Mouse (Mus musculus) layer of hippocampus, adult 11-12 months (tissue): Measurements from ENCODE around the gene Nlgn2.

Experiments used
- DNase-seq: peaks from one replicate; pipeline ENCODE4 v3.0.0; 2022; ENCODE audit warnings: low spot score

The Nlgn2 gene

DNA sequence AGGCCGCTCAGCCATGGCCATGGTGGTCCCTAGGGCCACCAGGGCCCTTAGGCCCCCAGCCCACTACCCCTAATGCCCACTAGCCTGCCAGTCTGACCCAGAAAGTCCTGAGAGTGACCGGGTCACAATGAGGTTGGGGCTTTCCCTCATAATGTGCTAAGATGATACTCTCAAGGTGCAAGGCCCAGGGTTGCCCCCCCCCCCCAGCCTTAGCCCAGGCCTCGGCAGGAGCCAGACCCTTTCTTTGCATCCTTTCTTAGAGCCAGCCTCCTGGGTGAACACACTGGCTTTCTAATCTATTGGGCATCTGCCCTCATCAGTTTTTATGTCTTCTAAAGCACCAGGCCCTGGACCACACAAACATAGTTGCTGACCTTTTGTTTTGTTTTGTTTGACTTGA lies 15.5 kb downstream of the Nlgn2 start, which contains the start of gene Spem1:
Gene Spem1, minus strand, starts transcription at position 101 of the 400 bp plus-strand sequence.
- DNase-seq, result no peak

DNA sequence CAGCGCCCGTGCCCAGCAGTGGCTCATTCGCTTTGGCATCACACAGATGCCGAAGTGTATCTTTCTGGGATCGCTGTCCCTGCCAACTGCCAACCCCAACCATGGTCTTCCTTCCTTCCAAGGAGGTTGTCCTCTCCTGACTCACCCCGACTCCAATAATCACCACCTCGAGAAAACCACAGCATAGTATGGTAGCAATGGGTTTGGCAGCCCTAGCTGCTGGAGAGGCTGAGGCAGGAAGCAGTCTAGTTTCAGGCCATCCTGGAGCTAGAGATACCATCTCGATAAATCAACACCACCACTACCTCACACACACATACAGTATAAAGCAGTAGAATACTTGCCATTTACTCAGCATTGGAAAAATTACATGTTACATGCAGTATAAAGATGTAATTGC lies 18.7 kb downstream of the Nlgn2 start:
- DNase-seq, result no peak

DNA sequence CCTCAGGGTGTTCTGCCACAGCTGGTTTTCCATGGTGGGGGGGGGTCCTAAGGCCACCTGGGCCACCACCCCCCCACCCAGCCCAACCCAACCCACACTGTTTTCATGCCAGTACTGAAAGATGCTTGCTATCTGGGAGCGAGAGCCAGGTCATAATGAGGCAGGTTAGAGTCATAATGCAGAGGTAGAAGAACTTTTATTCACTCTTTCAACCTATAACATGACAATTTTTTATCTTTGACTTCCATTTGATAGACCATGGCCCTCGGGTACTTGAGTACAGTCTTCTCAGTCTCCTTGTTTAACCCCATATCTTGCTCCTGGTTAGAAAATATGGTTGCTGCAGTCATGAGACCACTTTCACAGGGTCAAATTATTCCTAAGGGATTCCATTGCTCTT lies 19.2 kb downstream of the Nlgn2 start, which contains the start of gene Spem2:
Gene Spem2, minus strand, starts transcription at position 101 of the 400 bp plus-strand sequence.
- DNase-seq, result no peak

DNA sequence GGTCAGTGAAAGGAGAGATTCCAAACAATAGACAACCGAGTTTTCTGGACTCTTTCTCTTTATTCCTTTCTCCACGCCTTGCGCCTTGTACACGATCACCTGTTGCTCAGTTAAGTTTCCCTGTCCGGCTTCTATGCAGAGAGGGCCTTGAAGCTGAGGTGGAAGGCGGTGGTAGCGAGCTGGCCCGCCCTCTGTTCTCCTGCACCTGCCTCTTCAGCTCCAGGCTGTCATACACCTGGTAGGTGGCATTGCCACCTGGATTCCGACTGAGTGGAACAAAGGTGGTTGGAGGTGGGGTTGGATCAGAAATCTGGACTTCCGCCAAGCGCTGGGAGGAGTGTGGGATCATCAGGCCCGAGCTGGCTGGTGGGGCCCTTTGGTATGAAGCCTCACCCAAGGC lies 21.1 kb downstream of the Nlgn2 start:
- no peak for DNase-seq

DNA sequence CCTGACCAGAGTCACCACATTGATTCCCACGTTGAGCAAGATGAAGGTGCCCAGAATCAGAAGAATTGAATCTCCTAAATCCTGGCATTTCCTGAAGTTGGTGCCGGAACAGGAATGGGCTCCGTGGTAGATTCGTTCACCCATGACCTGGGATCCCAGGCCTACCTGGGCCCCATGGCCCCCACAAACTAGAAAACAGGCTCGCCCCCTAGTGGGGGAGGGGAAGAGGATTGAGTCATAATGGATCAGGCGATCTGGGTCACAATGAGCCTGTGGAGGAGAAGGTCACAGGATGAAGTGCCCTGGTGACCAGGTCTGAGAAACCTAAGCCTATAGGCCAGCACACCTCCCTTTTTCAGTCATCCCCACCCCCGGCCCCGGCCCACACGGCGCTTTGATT lies 22.4 kb downstream of the Nlgn2 start, which contains the start of gene Gm39566:
Gene Gm39566, minus strand, starts transcription at position 144 of the 400 bp plus-strand sequence.
- DNase-seq, result no peak

DNA sequence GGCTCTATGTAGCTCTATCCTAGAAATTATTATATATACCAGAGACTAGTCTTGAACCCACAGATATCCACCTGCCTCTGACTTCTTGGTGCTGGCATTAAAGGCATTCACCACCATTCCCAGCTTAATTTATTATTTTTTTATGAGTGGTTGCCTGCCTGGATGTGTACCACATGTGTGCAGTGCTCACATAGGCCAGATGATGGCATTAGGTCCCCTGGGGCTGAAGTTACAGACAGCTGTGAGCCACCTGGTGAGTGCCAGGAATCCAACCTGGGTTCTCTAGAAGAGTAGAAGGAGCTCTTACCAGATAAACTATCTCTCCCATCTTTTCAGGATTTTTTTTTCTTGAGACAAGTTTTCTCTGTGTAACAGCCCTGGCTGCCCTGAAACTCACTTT lies 27.3 kb downstream of the Nlgn2 start:
- no peak for DNase-seq

DNA sequence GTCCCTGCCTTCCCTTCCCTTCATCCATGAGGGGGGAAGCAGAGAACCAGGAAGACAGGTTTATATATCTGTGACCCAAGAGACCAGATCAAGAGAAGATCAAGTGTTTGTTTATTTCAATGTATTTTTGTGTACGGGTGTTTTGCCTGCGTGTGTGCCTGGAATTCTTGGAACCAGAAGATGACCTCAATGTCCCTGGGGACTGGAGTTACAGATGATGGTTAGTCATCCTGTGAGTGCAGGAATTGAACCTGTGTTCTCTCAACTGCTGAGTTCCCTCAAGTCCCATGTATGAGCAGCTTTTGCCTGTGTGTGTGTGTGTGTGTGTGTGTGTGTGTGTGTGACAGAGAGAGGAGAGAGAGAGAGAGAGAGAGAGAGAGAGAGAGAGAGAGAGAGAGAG lies 29.9 kb downstream of the Nlgn2 start:
- no peak for DNase-seq

DNA sequence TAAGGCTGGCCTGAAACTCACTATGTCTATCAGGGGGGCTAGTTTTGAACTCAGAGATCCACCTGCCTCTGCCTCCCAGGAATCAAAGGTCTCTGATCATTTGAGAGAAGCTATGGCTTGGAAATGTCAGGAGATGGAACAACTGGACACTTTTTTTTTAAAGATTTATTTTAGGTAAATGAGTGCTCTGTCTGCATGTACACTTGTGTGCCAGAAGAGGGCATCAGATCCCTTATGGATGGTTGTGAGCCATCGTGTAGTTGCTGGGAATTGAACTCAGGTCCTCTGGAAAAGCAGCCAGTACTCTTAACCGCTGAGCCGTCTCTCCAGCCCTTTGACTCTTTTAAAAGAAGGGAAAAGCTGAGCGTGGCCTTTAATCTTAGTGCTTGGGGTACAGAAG lies 31.2 kb downstream of the Nlgn2 start:
- no peak for DNase-seq

DNA sequence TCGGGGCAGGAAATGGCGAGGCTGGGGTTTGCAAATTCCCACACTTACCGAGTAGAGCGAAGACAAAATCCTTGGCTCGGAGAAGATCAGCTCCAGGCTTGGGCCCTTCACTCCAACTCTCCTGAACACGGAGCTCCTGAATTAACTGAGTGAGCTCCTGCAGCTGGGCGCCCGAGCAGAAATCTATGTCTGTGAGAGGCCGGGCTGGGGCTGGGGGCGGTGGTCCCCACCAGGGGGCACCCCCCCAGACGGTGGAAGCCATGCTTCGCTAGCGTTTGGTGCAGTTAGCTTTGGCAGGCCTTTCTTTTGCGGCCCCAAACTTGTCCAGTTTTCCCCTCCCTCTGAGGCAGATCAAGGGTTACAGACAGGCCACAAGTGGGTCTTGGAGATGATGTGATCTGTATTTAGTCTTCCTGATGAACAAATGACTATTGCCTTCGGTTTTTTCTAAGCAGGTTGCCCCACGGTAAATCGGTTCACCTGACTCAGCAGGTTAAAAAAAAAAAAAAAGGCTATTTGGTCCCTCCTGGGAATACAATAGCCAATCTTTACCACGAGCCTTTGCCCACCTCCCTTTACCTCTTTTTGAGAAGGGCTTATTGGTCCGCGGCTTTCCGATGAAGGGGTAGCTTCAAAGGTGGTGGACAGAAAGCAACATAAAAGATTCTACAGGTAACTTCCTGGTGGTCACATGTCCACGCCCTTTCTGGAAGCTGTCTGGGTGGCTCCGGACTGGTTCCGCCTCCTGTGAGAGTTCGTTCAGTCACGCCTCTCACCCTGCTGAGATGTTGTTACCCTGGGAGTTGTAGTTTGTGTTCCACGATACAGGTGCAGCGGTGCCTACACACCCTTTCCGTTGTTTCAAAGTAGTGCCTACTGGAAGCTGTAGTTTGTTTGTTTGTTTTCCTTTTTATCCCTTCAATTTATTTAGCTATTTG lies 32.3 kb downstream of the Nlgn2 start, which contains the start of gene Tmem102:
Gene Tmem102, minus strand, starts transcription at position 653 of the 938 bp plus-strand sequence.
- no peak for DNase-seq

DNA sequence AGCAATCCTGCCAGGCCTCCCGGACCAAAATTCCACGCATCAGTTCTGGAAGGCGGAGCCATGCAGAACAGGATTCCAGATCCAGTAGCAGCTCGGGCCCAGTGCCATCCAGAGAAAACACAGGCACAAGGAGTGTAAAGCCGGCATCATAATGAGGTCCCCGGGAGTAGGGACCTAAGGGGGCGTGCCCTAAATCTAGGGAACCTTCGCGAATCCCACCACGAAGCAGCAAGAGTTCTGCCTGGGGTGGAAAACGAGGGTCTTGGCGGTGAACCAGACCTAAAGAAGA lies 33.0 kb downstream of the Nlgn2 start:
- no peak for DNase-seq

DNA sequence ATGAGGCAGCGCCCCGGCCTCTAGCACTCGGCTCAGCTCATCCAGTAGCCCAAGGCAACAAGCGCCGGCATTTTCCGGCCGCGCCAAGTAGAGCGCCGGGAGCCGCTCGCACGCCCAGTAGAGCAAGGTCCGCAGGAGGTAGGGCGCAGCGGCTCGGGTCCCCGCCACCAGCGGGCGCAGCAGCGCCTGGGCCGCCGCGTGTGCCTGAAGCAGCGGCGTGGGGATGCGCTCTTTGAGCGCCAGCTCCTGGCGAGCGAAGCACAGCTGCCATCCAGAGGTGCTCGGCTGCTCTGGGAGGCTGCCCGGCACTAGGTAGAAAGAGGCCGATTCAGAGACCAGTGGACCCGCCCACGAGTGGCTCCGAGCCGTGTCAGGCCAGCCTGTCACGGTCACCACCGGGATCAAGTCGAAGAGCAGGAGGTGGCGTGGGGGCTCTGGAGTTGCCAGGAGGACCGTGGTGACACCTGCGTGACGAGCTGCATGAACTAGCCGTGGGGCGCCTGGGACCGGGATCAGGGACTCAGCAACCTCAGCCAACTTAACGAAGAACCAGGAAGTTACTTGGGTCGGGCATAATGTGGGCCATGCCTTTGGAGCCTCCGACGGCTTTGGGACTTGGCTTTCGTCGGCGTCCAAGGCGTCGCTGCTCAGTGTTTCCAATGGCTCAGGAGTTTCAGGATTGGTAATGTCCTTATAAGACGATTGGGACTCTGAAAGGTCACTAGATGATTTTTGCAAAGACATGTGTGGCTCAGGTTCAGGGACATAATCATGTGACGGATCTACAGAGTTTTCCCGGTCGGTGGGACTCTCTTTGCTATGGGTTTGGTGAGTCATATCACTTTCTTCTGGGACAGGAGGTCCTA lies 33.6 kb downstream of the Nlgn2 start:
- peak; percentile 60 for DNase-seq

DNA sequence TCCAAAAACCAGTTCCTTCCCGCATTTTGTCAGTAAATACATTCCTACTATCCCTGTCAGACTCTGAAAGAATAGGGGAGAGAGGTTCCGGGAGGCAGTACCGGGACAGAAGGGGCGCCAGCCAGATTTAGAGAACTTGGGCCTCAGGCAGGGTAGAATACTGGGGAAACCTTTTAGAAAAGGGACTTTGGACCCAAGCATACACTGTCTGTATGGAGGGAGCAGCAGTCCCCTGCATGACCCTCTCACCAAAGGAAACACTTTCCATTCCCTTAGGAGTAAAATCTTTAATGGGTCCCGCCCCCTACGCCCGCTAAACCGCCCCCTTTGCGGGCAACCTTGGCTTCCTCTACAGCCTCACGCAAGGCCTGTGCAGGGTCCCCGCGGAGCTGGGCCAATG lies 34.3 kb downstream of the Nlgn2 start:
- no peak for DNase-seq

DNA sequence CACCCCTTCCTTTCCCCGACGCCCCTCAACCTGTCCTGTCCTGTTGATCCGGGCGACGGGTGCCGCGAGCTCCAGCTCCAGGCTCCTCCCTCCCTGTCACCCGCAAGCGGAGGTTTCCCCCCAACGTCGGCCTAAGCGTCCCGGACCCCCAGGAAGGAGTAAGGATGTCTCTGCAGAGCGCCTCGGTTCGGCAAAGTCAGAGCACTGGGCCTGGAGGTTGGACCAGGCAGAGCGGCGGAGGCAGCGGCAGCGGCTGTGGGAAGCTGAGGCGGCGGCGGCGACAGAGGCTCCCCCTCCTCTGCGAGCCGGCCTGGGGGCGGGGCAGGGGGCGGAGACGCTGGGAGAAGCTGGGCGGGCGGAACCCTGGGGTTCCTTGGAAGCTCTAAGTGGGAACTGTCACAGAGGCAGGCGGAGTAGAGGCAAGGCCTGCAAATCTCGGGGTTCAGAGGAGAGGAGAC lies 34.9 kb downstream of the Nlgn2 start:
- peak; percentile 76 for DNase-seq

DNA sequence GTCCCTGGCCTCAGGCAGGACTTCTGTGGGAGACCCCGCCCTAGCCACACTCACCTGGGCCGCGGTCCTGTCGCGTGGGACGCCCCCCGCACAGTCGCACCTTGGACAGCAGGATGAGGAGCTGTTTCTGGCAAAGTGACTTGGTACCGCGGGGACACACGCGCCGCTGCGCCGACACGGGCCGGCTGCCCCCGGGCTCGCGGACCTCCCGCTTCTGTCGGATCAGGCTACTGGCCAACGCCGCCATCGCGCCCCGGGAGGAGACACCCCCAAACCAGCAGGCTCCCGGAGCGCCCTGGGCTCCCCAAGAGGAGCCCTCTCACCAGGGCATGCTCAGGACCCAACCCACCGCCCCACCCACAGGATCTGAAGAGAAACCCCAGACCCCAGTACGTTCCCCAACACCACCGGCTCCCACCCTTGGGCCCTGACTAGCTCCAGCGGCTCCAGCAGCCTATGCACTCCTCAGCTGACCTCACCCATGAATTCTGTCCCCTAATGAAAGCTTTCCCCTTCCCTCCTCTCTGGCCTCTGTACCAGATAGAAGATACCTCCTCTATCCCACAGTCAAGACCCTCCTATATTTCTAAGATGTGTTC lies 36.1 kb downstream of the Nlgn2 start, which contains the start of gene Fgf11:
Gene Fgf11, minus strand, starts transcription at position 479 of the 599 bp plus-strand sequence.
- no peak for DNase-seq

DNA sequence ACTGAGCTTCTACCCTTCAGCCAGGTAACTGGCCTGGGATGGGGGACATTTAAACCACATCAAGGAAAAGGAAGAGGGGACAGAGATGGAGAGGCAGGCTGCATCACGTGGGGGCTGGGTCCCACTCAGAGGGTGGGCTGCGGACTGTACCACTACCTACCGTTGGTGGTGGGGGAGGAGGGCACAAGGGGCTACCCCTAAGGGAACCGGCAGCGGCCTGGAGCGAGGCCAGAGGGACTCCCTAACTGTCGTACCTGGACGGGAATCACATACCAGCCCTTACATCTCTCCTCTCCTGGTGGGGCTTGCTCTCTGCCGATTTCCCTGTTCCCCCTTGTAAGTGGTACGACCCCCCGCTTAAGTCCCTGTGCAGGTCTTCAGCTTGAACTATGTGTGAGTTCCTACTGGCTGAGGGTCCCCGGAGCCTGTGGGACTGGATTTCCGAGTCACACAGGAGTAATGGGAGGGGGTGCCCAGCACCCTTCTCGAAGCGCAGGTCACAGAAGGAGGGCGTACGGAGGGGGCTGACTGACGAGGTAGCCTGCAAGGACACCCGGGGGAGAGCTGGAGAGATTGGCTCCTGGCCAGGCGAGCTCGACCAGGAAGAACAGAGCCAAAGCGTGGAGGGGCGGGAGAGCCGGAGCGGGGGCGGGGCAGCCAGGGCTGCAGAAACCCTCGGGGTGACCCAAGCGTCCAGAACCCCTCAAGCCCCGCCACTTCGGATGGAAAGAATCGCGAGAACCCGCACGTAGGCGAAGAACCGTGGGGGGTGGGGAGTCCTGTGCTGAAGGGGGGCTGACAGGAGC lies 37.0 kb downstream of the Nlgn2 start:
- DNase-seq, result peak; percentile 47

DNA sequence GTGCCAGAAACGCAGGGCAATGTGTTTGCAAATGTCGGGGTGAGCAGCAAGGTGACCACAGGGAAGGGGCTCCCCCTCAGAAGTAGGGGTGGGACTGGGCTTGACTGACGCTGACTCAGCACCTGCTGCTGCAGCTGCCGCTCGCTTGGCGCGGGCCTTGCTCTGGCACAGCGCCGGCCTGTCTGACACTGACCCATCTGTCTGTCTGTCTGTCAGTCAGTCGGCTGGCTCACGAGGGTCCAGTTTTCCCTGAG lies 37.5 kb downstream of the Nlgn2 start:
- DNase-seq, result no peak

DNA sequence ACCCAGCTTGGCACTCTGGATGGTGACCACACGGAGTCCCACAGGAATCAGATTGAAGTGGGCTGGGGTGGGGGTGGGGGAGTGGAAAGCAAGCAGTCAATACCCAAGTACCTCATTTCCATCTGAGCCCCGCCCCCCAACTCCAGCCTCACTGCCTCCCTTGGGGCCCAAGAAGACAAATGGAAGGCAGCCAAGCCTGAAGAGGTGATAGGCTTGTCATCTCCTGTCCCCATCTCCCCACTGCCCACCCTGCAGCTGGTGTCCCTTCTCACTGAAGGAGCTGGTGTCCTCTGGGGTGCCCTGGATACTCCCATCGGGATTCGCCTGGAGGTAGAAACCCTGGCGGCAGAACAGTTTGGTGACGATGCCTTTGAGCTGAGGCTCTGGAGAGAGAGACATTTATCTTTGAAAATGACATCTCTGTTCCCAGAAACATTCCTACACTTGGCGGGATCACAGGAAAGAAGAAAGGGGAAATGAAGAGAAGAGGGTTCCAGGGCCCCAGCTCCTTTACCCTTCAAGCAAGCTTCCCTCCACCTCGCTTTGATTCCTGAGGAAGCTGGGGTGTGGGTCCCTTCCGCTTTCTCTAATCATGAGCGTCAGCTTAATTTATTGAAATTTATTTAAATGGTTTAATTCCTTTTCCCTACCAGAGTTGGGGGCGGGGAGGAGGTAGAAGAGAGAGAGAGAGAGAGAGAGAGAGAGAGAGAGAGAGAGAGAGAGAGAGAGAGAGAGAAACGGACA lies 38.0 kb downstream of the Nlgn2 start:
- no peak for DNase-seq

DNA sequence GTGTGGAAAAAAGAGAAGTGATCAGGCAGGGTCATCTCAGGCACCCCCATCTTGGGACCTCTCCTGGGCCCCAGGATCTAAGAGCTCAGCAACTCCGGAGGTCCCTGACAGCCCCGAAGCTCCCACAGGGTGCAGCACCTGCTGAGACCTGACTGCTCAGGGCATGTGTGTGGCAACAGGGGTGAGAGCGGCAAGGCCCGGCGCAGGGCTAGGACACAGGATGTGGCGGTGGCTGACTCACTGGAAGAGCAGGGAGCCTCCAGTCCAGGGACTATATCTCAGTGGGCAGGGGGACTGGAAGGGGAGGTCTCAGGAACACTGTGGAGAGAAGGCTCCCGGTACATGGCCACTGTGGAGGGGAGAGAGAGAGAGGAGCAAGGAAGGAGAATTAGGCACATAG lies 39.7 kb downstream of the Nlgn2 start:
- no peak for DNase-seq

DNA sequence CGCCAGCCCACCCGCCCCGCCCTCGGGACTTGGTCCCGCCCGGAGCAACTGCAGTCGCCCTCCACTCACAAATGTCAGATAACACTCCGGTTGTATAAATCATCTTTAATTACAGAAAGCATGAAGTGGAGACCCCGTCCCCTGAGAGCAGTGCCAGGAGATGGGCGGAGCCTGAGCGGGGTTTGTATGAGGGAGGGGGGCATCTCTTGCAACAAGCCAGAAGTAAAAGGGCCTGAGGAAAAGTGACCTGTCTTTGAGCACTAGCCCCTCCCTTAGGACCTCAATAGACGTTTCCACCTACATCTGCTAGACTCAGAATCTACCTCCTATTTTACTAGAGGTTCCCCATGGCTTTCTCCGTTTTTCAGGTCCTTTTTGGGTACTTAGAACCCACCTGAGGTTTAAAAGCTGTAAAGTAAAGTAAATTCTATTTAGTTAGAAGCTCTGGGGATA lies 41.6 kb downstream of the Nlgn2 start:
- DNase-seq, result no peak

DNA sequence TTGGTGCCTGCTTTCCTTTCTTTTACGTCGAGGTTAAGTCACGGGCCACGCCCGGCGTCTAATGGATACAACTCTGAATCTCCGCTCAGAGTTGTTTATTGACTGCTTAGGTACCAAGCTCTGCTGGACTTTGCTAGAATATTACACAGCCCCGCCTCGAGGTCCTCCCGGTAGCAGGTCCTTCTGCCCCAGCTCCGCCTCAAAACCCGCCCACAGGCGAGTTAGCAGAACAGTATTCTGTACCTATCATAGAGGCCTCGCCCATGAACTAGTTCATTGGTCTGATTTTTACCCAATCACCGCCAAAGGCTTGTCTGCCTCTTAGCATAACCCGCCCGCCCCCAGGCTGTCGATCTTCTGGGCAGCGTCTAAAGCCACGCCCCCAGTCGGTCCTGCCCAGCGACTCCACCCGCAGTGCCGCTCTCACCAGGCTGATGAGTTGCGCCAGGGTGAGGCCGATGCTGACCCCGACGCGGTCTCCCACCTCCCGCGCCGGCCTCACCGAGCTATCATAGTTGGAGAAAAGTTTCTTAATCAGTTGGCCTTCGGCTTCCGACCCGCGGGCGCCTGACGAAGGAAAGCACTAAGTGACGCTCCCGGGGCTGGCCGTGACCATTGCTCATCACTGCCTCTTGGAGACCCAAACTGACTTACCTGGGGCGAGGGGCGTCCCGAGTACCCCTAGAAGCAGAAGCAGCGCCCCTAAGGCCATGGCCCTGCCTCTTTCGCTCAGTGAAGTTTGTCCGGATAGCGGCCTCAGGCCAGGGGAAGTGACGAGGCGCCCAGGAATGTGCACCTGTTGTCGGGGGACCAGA lies 42.2 kb downstream of the Nlgn2 start, which contains the start of gene Chrnb1:
Gene Chrnb1, minus strand, starts transcription at position 776 of the 815 bp plus-strand sequence.
- peak; percentile 93 for DNase-seq
